14 mouse cellular contexts compared by ENCODE assay signal in the genomic region with DNA sequence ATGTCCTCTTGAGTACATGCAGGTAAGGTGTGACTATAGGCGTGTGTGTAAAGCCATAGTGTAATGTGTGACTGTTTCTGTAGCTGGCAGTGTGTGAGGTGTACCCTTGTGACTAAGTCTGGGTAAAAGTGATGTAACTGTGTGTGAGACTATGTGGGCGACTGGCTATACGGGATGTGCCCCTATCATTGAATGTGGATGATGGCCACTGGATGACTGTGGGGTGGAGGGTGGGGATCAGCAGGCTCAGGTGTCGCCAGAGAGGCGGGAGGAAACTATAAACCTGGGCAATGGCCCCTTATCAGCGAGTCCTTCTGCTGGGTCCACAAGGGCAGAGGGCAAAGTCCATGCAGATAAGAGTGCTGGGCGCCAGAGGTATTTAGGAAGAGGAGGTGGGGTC. TPM values are rescaled to one million over a fixed set of nuclear protein-coding genes. Genes with fewer than 3 reads are reported as not detected.
DNase-seq lines count a peak whose midpoint lies in the region; ATAC-seq lines count a peak whose summit lies in the region.
"Had no signal": no experiment of that assay in that cellular context is flagged by ENCODE, and none has a peak within 500 bp of the region (broad histone marks: within the 10 kb centered on the region; RNA-seq: fewer than 3 reads in every experiment).

No protein-coding gene starts in this region.

- H3K27ac ChIP-seq in heart, embryonic 11.5 days (ENCODE audit: low read depth, low read length): no peak overlapping the region
- no peak overlapping the region for H3K27ac ChIP-seq in midbrain, embryonic 15.5 days
- no peak overlapping the region for H3K27ac ChIP-seq in midbrain, embryonic 16.5 days (ENCODE audit: low read length)
- 0 out of 2 replicates have a peak overlapping the region, but pooled peaks have one; percentile 34 for H3K27ac ChIP-seq in liver, embryonic 13.5 days
- peak overlapping the region; percentile 35; the same call in 1 of the 2 replicates for H3K27ac ChIP-seq in stomach, embryonic 16.5 days (ENCODE audit: low read length)
- H3K27ac ChIP-seq: embryonic facial prominence, embryonic 13.5 days; forebrain, embryonic 10.5 days; heart, embryonic 15.5 days; neural tube, embryonic 12.5 days had no signal

- no peak overlapping the region for H3K4me2 ChIP-seq in heart, embryonic 11.5 days
- no peak overlapping the region for H3K4me2 ChIP-seq in midbrain, embryonic 15.5 days
- H3K4me2 ChIP-seq in midbrain, embryonic 16.5 days (ENCODE audit: low read length): no peak overlapping the region
- 0 out of 2 replicates have a peak overlapping the region, but pooled peaks have one; percentile 10 for H3K4me2 ChIP-seq in liver, embryonic 13.5 days
- peak overlapping the region; percentile 21; the same call in 1 of the 2 replicates for H3K4me2 ChIP-seq in stomach, embryonic 16.5 days (ENCODE audit: low read depth, low read length)
- H3K4me2 ChIP-seq: embryonic facial prominence, embryonic 13.5 days; neural tube, embryonic 12.5 days had no signal

- H3K9me3 ChIP-seq in heart, embryonic 11.5 days (replicated peaks; ENCODE audit: control insufficient read depth, low read length): no peaks in the 10 kb centered on the region
- H3K9me3 ChIP-seq in midbrain, embryonic 15.5 days: no peaks in the 10 kb centered on the region
- H3K9me3 ChIP-seq in midbrain, embryonic 16.5 days (replicated peaks; ENCODE audit: control insufficient read depth, low read length, poor library complexity, severe bottlenecking): no peaks in the 10 kb centered on the region
- H3K9me3 ChIP-seq in liver, embryonic 13.5 days (replicated peaks): no peaks in the 10 kb centered on the region
- H3K9me3 ChIP-seq in stomach, embryonic 16.5 days (replicated peaks; ENCODE audit: control insufficient read depth, low read length): no peaks in the 10 kb centered on the region
- H3K9me3 ChIP-seq: embryonic facial prominence, embryonic 13.5 days; forebrain, embryonic 10.5 days; heart, embryonic 15.5 days; neural tube, embryonic 12.5 days had no signal

- H3K4me3 ChIP-seq in heart, embryonic 11.5 days (ENCODE audit: low read depth, low read length): no peak overlapping the region
- no peak overlapping the region for H3K4me3 ChIP-seq in midbrain, embryonic 15.5 days
- H3K4me3 ChIP-seq in midbrain, embryonic 16.5 days (ENCODE audit: low read depth, low read length): no peak overlapping the region
- H3K4me3 ChIP-seq in liver, embryonic 13.5 days (replicated peaks): no peak overlapping the region
- H3K4me3 ChIP-seq in stomach, embryonic 16.5 days (replicated peaks; ENCODE audit: low read length): no peak overlapping the region
- H3K4me3 ChIP-seq: embryonic facial prominence, embryonic 13.5 days; forebrain, embryonic 10.5 days; heart, embryonic 15.5 days; neural tube, embryonic 12.5 days had no signal

- peaks cover 19% of the 10 kb centered on the region for H3K4me1 ChIP-seq in heart, embryonic 11.5 days (ENCODE audit: control insufficient read depth, insufficient read depth, low read length)
- 0 out of 2 replicates have a peak, but pooled peaks cover 11% of the 10 kb centered on the region for H3K4me1 ChIP-seq in midbrain, embryonic 15.5 days
- H3K4me1 ChIP-seq in midbrain, embryonic 16.5 days (ENCODE audit: control insufficient read depth, insufficient read depth, low read length): 0 out of 2 replicates have a peak, but pooled peaks cover 2% of the 10 kb centered on the region
- peaks cover 32% of the 10 kb centered on the region for H3K4me1 ChIP-seq in liver, embryonic 13.5 days (replicated peaks)
- H3K4me1 ChIP-seq in stomach, embryonic 16.5 days (ENCODE audit: control insufficient read depth, insufficient read depth, low read length): peaks cover 22% of the 10 kb centered on the region

- DNase-seq in heart, adult 11 months: peak; percentile 92
- DNase-seq in liver, embryonic 13.5 days: no peak
- no peak for DNase-seq in gastrocnemius, postnatal 14 days
- DNase-seq: adrenal gland, postnatal 25 days; lung, adult 2 months had no signal

- no peak for ATAC-seq in heart, embryonic 11.5 days (replicated peaks; ENCODE audit: insufficient number of reproducible peaks, low FRiP score, low TSS enrichment)
- 0 out of 2 replicates have a peak, but pooled peaks have one; percentile 41 for ATAC-seq in midbrain, embryonic 15.5 days (replicated peaks)
- no peak for ATAC-seq in midbrain, embryonic 16.5 days
- ATAC-seq in liver, embryonic 13.5 days (ENCODE audit: low read depth): peak; percentile 26; the same call in 1 of the 2 replicates
- ATAC-seq in stomach, embryonic 16.5 days (ENCODE audit: insufficient read depth, low FRiP score): peak; percentile 48; the same call in 1 of the 2 replicates
- ATAC-seq in CD4-positive, CD25-positive, alpha-beta regulatory T cell, adult 4 months: no peak

- WGBS in heart, embryonic 11.5 days (ENCODE audit: insufficient replicate concordance): 59% methylated on average over 7 of the region's 7 CpGs
- WGBS in midbrain, embryonic 15.5 days: 90% methylated on average over 7 of the region's 7 CpGs
- WGBS in midbrain, embryonic 16.5 days: 95% methylated on average over 7 of the region's 7 CpGs
- WGBS in liver, embryonic 13.5 days (ENCODE audit: insufficient replicate concordance): 40% methylated on average over 7 of the region's 7 CpGs
- 51% methylated on average over 7 of the region's 7 CpGs for WGBS in stomach, embryonic 16.5 days

- peaks cover 20% of the 10 kb centered on the region for H3K36me3 ChIP-seq in heart, embryonic 11.5 days (ENCODE audit: control insufficient read depth, insufficient read depth, low read length)
- H3K36me3 ChIP-seq in midbrain, embryonic 15.5 days (replicated peaks): peaks cover 14% of the 10 kb centered on the region
- H3K36me3 ChIP-seq in midbrain, embryonic 16.5 days (ENCODE audit: control insufficient read depth, insufficient read depth, low read length): peaks cover 10% of the 10 kb centered on the region; the same call in 1 of the 2 replicates
- peaks cover 34% of the 10 kb centered on the region for H3K36me3 ChIP-seq in liver, embryonic 13.5 days
- H3K36me3 ChIP-seq in stomach, embryonic 16.5 days (ENCODE audit: control insufficient read depth, insufficient read depth, low read length): peaks cover 10% of the 10 kb centered on the region

- intact Hi-C loops in gastrocnemius, postnatal 14 days (cut with DNase I; ENCODE audit: low total_unique reads): loop anchor here (2.0 to 10.0 kb wide), 3 partner anchors 47 to 195 kb away; no protein-coding TSS in a partner anchor

- H3K9ac ChIP-seq in heart, embryonic 11.5 days (ENCODE audit: low read depth, low read length): no peak overlapping the region
- H3K9ac ChIP-seq in midbrain, embryonic 15.5 days: no peak overlapping the region
- H3K9ac ChIP-seq in midbrain, embryonic 16.5 days (ENCODE audit: low read depth, low read length): no peak overlapping the region
- no peak overlapping the region for H3K9ac ChIP-seq in liver, embryonic 13.5 days
- H3K9ac ChIP-seq in stomach, embryonic 16.5 days (ENCODE audit: low read length): no peak overlapping the region
- H3K9ac ChIP-seq: embryonic facial prominence, embryonic 13.5 days; neural tube, embryonic 12.5 days had no signal

- H3K27me3 ChIP-seq in heart, embryonic 11.5 days (ENCODE audit: control insufficient read depth, insufficient read depth, low read length): no peaks in the 10 kb centered on the region
- H3K27me3 ChIP-seq in midbrain, embryonic 15.5 days (replicated peaks): no peaks in the 10 kb centered on the region
- H3K27me3 ChIP-seq in midbrain, embryonic 16.5 days (ENCODE audit: control insufficient read depth, insufficient read depth, low read depth, low read length): no peaks in the 10 kb centered on the region
- H3K27me3 ChIP-seq in liver, embryonic 13.5 days: no peaks in the 10 kb centered on the region
- no peaks in the 10 kb centered on the region for H3K27me3 ChIP-seq in stomach, embryonic 16.5 days (ENCODE audit: control insufficient read depth, insufficient read depth, low read length)
- H3K27me3 ChIP-seq: embryonic facial prominence, embryonic 13.5 days; heart, embryonic 15.5 days; neural tube, embryonic 12.5 days had no signal

RNA-seq across cellular contexts. Expression of a gene that starts 17.5 kb away (rescaled TPM):
- 420 and 433 TPM in 2 replicates for polyA plus RNA-seq in heart, embryonic 11.5 days (2014; fragmentation: Nextera tagmentation; extraction: Ambion mirVana)
- polyA plus RNA-seq in midbrain, embryonic 15.5 days (2015; fragmentation: Nextera tagmentation; extraction: Ambion mirVana): 429 and 442 TPM in 2 replicates
- polyA plus RNA-seq in midbrain, embryonic 16.5 days (2015; fragmentation: Nextera tagmentation; extraction: Ambion mirVana): 425 and 475 TPM in 2 replicates
- polyA plus RNA-seq in liver, embryonic 13.5 days (2015; fragmentation: Nextera tagmentation; extraction: Ambion mirVana): 320 and 398 TPM in 2 replicates
- 456 and 477 TPM in 2 replicates for polyA plus RNA-seq in stomach, embryonic 16.5 days (2015; fragmentation: Nextera tagmentation; extraction: Ambion mirVana)
- polyA plus RNA-seq in CD4-positive, CD25-positive, alpha-beta regulatory T cell, adult 4 months (2017; shearing (Covaris generic)): 100 to 1,000 TPM; 232 to 397 TPM
- total RNA-seq in gastrocnemius, postnatal 14 days (2021): 10 to 100 TPM; 50.7 to 52.3 TPM

RNA-seq across cellular contexts. Expression of a gene that starts 40.9 kb away (rescaled TPM):
- 39.3 TPM in 2 replicates for polyA plus RNA-seq in heart, embryonic 11.5 days (2014; fragmentation: Nextera tagmentation; extraction: Ambion mirVana)
- 97.7 and 99.9 TPM in 2 replicates for polyA plus RNA-seq in midbrain, embryonic 15.5 days (2015; fragmentation: Nextera tagmentation; extraction: Ambion mirVana)
- polyA plus RNA-seq in midbrain, embryonic 16.5 days (2015; fragmentation: Nextera tagmentation; extraction: Ambion mirVana): 115 and 148 TPM in 2 replicates
- polyA plus RNA-seq in liver, embryonic 13.5 days (2015; fragmentation: Nextera tagmentation; extraction: Ambion mirVana): 8.6 and 10.1 TPM in 2 replicates
- 144 and 167 TPM in 2 replicates for polyA plus RNA-seq in stomach, embryonic 16.5 days (2015; fragmentation: Nextera tagmentation; extraction: Ambion mirVana)
- 1 to 10 TPM; 2.5 to 4.6 TPM for polyA plus RNA-seq in CD4-positive, CD25-positive, alpha-beta regulatory T cell, adult 4 months (2017; shearing (Covaris generic))
- total RNA-seq in gastrocnemius, postnatal 14 days (2021): 10 to 100 TPM; 24.1 to 70.7 TPM

RNA-seq across cellular contexts. Expression of a gene that starts 42.1 kb away (rescaled TPM):
- polyA plus RNA-seq in heart, embryonic 11.5 days (2014; fragmentation: Nextera tagmentation; extraction: Ambion mirVana): 92.7 and 98.4 TPM in 2 replicates
- 99.7 and 105 TPM in 2 replicates for polyA plus RNA-seq in midbrain, embryonic 15.5 days (2015; fragmentation: Nextera tagmentation; extraction: Ambion mirVana)
- polyA plus RNA-seq in midbrain, embryonic 16.5 days (2015; fragmentation: Nextera tagmentation; extraction: Ambion mirVana): 83.1 and 90.9 TPM in 2 replicates
- 38.4 and 44.6 TPM in 2 replicates for polyA plus RNA-seq in liver, embryonic 13.5 days (2015; fragmentation: Nextera tagmentation; extraction: Ambion mirVana)
- polyA plus RNA-seq in stomach, embryonic 16.5 days (2015; fragmentation: Nextera tagmentation; extraction: Ambion mirVana): 118 and 120 TPM in 2 replicates
- 100 to 1,000 TPM; 223 to 306 TPM for polyA plus RNA-seq in CD4-positive, CD25-positive, alpha-beta regulatory T cell, adult 4 months (2017; shearing (Covaris generic))
- 10 to 100 TPM; 25.3 to 29.0 TPM for total RNA-seq in gastrocnemius, postnatal 14 days (2021)

Comparison
In these comparisons a context has a peak if more than half of its experiments do, and no peak if none do; other contexts are left out.
1. ATAC-seq: peak in midbrain, embryonic 15.5 days (single experiment), liver, embryonic 13.5 days (single experiment) and stomach, embryonic 16.5 days (single experiment); none in heart, embryonic 11.5 days (single experiment), midbrain, embryonic 16.5 days (single experiment) and CD4-positive, CD25-positive, alpha-beta regulatory T cell, adult 4 months (single experiment).
2. H3K27ac ChIP-seq: peak in liver, embryonic 13.5 days (single experiment) and stomach, embryonic 16.5 days (single experiment); none in heart, embryonic 11.5 days (single experiment), midbrain, embryonic 15.5 days (single experiment) and midbrain, embryonic 16.5 days (single experiment).
3. H3K4me2 ChIP-seq: peak in liver, embryonic 13.5 days (single experiment) and stomach, embryonic 16.5 days (single experiment); none in heart, embryonic 11.5 days (single experiment), midbrain, embryonic 15.5 days (single experiment) and midbrain, embryonic 16.5 days (single experiment).